Mouse (Mus musculus) embryonic facial prominence, embryonic 13.5 days (tissue): ENCODE data around the gene Specc1. TPM values are rescaled to one million over a fixed set of nuclear protein-coding genes. Genes with fewer than 3 reads are reported as not detected.

Source experiments
- ATAC-seq: fragments of 200-750 bp; cut with Nextera tagmentation; 2 replicates; pipeline ENCODE4 v1.8.0; 2017; ENCODE audit warnings: low read depth; ENCODE audit not compliant: insufficient number of reproducible peaks, insufficient read depth, low FRiP score, low TSS enrichment
- H3K27ac ChIP-seq: fragments of 300-500 bp; sonication (generic); 2 replicates; pipeline ENCODE4 v1.5.1; 2015; ENCODE audit warnings: moderate library complexity, mild to moderate bottlenecking, inconsistent platforms
- H3K27me3 ChIP-seq: fragments of 300-500 bp; sonication (generic); 2 replicates; pipeline ENCODE4 v1.6.1; 2015; ENCODE audit warnings: mild to moderate bottlenecking, inconsistent platforms
- H3K36me3 ChIP-seq: fragments of 300-500 bp; sonication (generic); 2 replicates; pipeline ENCODE4 v1.6.1; 2015; ENCODE audit warnings: mild to moderate bottlenecking, inconsistent platforms
- H3K4me1 ChIP-seq: fragments of 300-500 bp; sonication (generic); 2 replicates; pipeline ENCODE4 v1.6.1; 2015; ENCODE audit warnings: inconsistent platforms
- H3K4me2 ChIP-seq: fragments of 300-500 bp; sonication (generic); 2 replicates; pipeline ENCODE4 v1.6.1; 2015; ENCODE audit warnings: moderate library complexity, mild to moderate bottlenecking, inconsistent platforms
- H3K4me3 ChIP-seq: fragments of 300-500 bp; sonication (generic); 2 replicates; pipeline ENCODE4 v1.5.1; 2015; ENCODE audit warnings: mild to moderate bottlenecking, inconsistent platforms
- H3K9ac ChIP-seq: fragments of 300-500 bp; sonication (generic); 2 replicates; pipeline ENCODE4 v1.6.1; 2015; ENCODE audit warnings: mild to moderate bottlenecking, inconsistent platforms
- H3K9me3 ChIP-seq: fragments of 300-500 bp; sonication (generic); 2 replicates; pipeline ENCODE4 v1.6.1; 2016; ENCODE audit warnings: inconsistent platforms
- WGBS: fragments of 180-500 bp; shearing (Covaris S2); methylation state at CpG from one replicate; pipeline ENCODE4 v1.1.7; 2015; ENCODE audit warnings: mixed read lengths; 5-methylcytosine and 5-hydroxymethylcytosine counted together
- polyA plus RNA-seq: library from polyadenylated mRNA; unstranded; fragments of >200 nt; fragmentation: Nextera tagmentation; extraction: Ambion mirVana; gene quantifications from 2 replicates; pipeline ENCODE4 v1.2.1, GENCODE M21; 2015

Specc1 gene
- polyA plus RNA-seq, 1 experiment from 2014 or later: 14.1 TPM

- H3K4me1 ChIP-seq: peaks cover 22% of the 10 kb centered on the region
- H3K4me2 ChIP-seq: no peak overlapping the region
- H3K4me3 ChIP-seq: no peak overlapping the region
- WGBS: 40% methylated on average over 5 of the region's 5 CpGs
- H3K27ac ChIP-seq: no peak overlapping the region
- H3K9me3 ChIP-seq: no peaks in the 10 kb centered on the region
- ATAC-seq: no peak
- no peaks in the 10 kb centered on the region for H3K27me3 ChIP-seq
- H3K36me3 ChIP-seq: no peaks in the 10 kb centered on the region
- H3K9ac ChIP-seq: no peak overlapping the region
These were observed 302.7 kb downstream of the Specc1 start for GRCm38 (mm10) chr11:62259214-62259613.

GRCm38 (mm10) chr11:62263599-62263998 is 307.0 kb downstream of the Specc1 start:
- H3K4me3 ChIP-seq: no peak overlapping the region
- H3K4me1 ChIP-seq: peaks cover 20% of the 10 kb centered on the region
- 86% methylated on average over 7 of the region's 7 CpGs for WGBS

GRCm38 (mm10) chr11:62264018-62264417 is 307.5 kb downstream of the Specc1 start:
- H3K36me3 ChIP-seq: peaks cover 37% of the 10 kb centered on the region
- H3K27ac ChIP-seq: no peak overlapping the region
- no peak overlapping the region for H3K9ac ChIP-seq
- H3K27me3 ChIP-seq: no peaks in the 10 kb centered on the region
- 81% methylated on average over 7 of the region's 7 CpGs for WGBS
- ATAC-seq: no peak
- H3K4me1 ChIP-seq: peaks cover 22% of the 10 kb centered on the region
- no peaks in the 10 kb centered on the region for H3K9me3 ChIP-seq
- no peak overlapping the region for H3K4me2 ChIP-seq
- no peak overlapping the region for H3K4me3 ChIP-seq

More at GRCm38 (mm10) chr11:62263599-62263998, 307.0 kb downstream of the Specc1 start:
- Histone ChIP-seq H3K36me3 (peaks cover 34% of the 10 kb centered on the region), H3K4me2 (no peak overlapping the region), H3K27ac (no peak overlapping the region), H3K9me3 (no peaks in the 10 kb centered on the region), H3K9ac (no peak overlapping the region), H3K27me3 (no peaks in the 10 kb centered on the region)
- no peak for ATAC-seq

- H3K4me2 ChIP-seq: no peak overlapping the region
- no peak for ATAC-seq
- H3K9me3 ChIP-seq: no peaks in the 10 kb centered on the region
- no peak overlapping the region for H3K27ac ChIP-seq
- peaks cover 37% of the 10 kb centered on the region for H3K36me3 ChIP-seq
- peaks cover 26% of the 10 kb centered on the region for H3K4me1 ChIP-seq
- 74% methylated on average over 7 of the region's 7 CpGs for WGBS
- no peaks in the 10 kb centered on the region for H3K27me3 ChIP-seq
- H3K9ac ChIP-seq: no peak overlapping the region
- no peak overlapping the region for H3K4me3 ChIP-seq
These were observed 309.1 kb downstream of the Specc1 start for GRCm38 (mm10) chr11:62265642-62266041.

GRCm38 (mm10) chr11:62266466-62267214 is 310.1 kb downstream of the Specc1 start:
- 64% methylated on average over 17 of the region's 17 CpGs for WGBS
- Histone ChIP-seq H3K4me1 (peaks cover 30% of the 10 kb centered on the region), H3K9ac (no peak overlapping the region)

GRCm38 (mm10) chr11:62268381-62268780 is 311.8 kb downstream of the Specc1 start:
- Histone ChIP-seq H3K36me3 (peaks cover 37% of the 10 kb centered on the region), H3K27ac (no peak overlapping the region), H3K4me2 (no peak overlapping the region), H3K27me3 (no peaks in the 10 kb centered on the region), H3K4me1 (peaks cover 30% of the 10 kb centered on the region), H3K9me3 (no peaks in the 10 kb centered on the region), H3K9ac (no peak overlapping the region), H3K4me3 (no peak overlapping the region)
- WGBS: 75% methylated on average over 8 of the region's 8 CpGs
- no peak; the same call in 1 of the 2 replicates for ATAC-seq

More at GRCm38 (mm10) chr11:62266466-62267214, 310.1 kb downstream of the Specc1 start:
- no peak overlapping the region for H3K4me2 ChIP-seq
- H3K4me3 ChIP-seq: no peak overlapping the region
- H3K9me3 ChIP-seq: no peaks in the 10 kb centered on the region
- peaks cover 37% of the 10 kb centered on the region for H3K36me3 ChIP-seq
- no peak for ATAC-seq
- H3K27ac ChIP-seq: no peak overlapping the region
- no peaks in the 10 kb centered on the region for H3K27me3 ChIP-seq

- no peaks in the 10 kb centered on the region for H3K27me3 ChIP-seq
- no peak overlapping the region for H3K9ac ChIP-seq
- H3K36me3 ChIP-seq: peaks cover 37% of the 10 kb centered on the region
- H3K4me2 ChIP-seq: no peak overlapping the region
- H3K9me3 ChIP-seq: no peaks in the 10 kb centered on the region
- ATAC-seq: no peak
- H3K4me3 ChIP-seq: no peak overlapping the region
- WGBS: 55% methylated on average over 12 of the region's 12 CpGs
- H3K4me1 ChIP-seq: peaks cover 30% of the 10 kb centered on the region
- no peak overlapping the region for H3K27ac ChIP-seq
These were observed 312.5 kb downstream of the Specc1 start for GRCm38 (mm10) chr11:62269097-62269496.

GRCm38 (mm10) chr11:62270851-62271250 is 314.3 kb downstream of the Specc1 start:
- WGBS: 40% methylated on average over 5 of the region's 5 CpGs
- ATAC-seq: no peak
- peaks cover 30% of the 10 kb centered on the region for H3K4me1 ChIP-seq
- H3K27ac ChIP-seq: 0 out of 2 replicates have a peak overlapping the region, but pooled peaks have one; percentile 48
- no peak overlapping the region; the same call in 1 of the 2 replicates for H3K4me2 ChIP-seq
- peaks cover 27% of the 10 kb centered on the region for H3K36me3 ChIP-seq
- H3K4me3 ChIP-seq: no peak overlapping the region
- H3K9ac ChIP-seq: no peak overlapping the region
- H3K9me3 ChIP-seq: no peaks in the 10 kb centered on the region
- H3K27me3 ChIP-seq: no peaks in the 10 kb centered on the region

Other genes starting within 250 kb of the Specc1 start
- gene Slc5a10, start 235.9 kb upstream of the Specc1 start, polyA plus RNA-seq: not detected in 2 replicates
- 35.0 and 38.1 TPM in 2 replicates for gene Prpsap2, start 194.7 kb upstream of the Specc1 start, polyA plus RNA-seq
- gene Ulk2, start 101.7 kb upstream of the Specc1 start, polyA plus RNA-seq: 16.7 and 20.3 TPM in 2 replicates
- 19.3 and 19.4 TPM in 2 replicates for gene Akap10, start 26.5 kb upstream of the Specc1 start, polyA plus RNA-seq